Mouse (Mus musculus) neural tube, embryonic 11.5 days (tissue): ENCODE measurements around the gene Pcnx2. TPM values are rescaled to one million over a fixed set of nuclear protein-coding genes. Genes with fewer than 3 reads are reported as not detected.

Experiments
- polyA plus RNA-seq: library from polyadenylated mRNA; unstranded; fragments of >200 nt; fragmentation: Nextera tagmentation; extraction: Ambion mirVana; gene quantifications from 2 replicates; pipeline ENCODE4 v1.2.1, GENCODE M21; 2014

Pcnx2 gene
- polyA plus RNA-seq, 1 experiment from 2014 or later: 0.65 TPM

Other genes with a start within 250 kb of the Pcnx2 start
- gene Map10, start 228.5 kb downstream of the Pcnx2 start, polyA plus RNA-seq: 10.2 TPM in 2 replicates
- gene Ntpcr, start 168.4 kb downstream of the Pcnx2 start, polyA plus RNA-seq: 19.5 and 21.1 TPM in 2 replicates
- 0.05 TPM in 1 of 2 replicates, not detected in the other for gene Map3k21, start 12.1 kb upstream of the Pcnx2 start, polyA plus RNA-seq
- 6.1 TPM in 2 replicates for gene Kcnk1, start 96.9 kb upstream of the Pcnx2 start, polyA plus RNA-seq